In the genomic region with DNA sequence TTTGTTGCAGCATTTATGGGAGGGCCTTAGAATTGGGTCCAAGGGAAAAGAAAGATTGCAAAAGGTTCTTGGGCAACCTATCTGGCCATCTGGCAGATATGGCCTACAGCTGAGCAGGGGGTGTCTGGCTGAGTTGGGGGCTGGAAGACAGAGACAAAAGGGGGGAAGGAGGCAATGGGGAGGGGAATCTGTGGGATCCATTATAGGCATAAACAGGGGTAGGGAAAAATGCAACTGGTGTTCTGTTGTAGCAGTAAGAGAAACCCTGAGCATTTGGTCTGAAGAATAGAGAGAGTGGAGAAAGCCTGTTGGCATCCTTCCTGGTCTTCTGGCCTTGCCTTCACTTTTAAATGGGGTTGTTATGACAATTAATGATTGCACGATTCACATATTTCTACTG, we compare ENCODE assay signal across 11 mouse cellular contexts.
"Had no signal": no experiment of that assay in that cellular context is flagged by ENCODE, and none has a peak within 500 bp of the region (broad histone marks: within the 10 kb centered on the region; RNA-seq: fewer than 3 reads in every experiment).

No protein-coding gene starts in this region.

- DNase-seq: gastrocnemius, postnatal 14 days; gastrocnemius, postnatal 36 days; heart, postnatal 10 days; kidney, adult 11 months; kidney, adult 2 months; kidney, adult 9 months; kidney, postnatal 14 days; kidney, postnatal 36 days; layer of hippocampus, adult 9-11 months; layer of hippocampus, postnatal 36 days; left cerebral cortex, postnatal 4 days had no signal
